Mouse (Mus musculus) hindbrain, embryonic 15.5 days (tissue): ENCODE results near the gene Naa25. TPM values are rescaled to one million over a fixed set of nuclear protein-coding genes. Genes with fewer than 3 reads are reported as not detected.
"Not testable (repeated sequence)": the region's sequence is repeated elsewhere in the genome, so short reads cannot be mapped to it uniquely, and the experiment has no call there.

Source experiments
- ATAC-seq: fragments of 200-750 bp; cut with Nextera tagmentation; 2 replicates; pipeline ENCODE4 v1.8.0; 2017; ENCODE audit warnings: low read depth, moderate number of reproducible peaks, moderate TSS enrichment; ENCODE audit not compliant: low FRiP score
- H3K27ac ChIP-seq: fragments of 300-500 bp; sonication (generic); replicated peaks from 2 replicates; pipeline ENCODE4 v1.5.1; 2015; ENCODE audit warnings: mild to moderate bottlenecking, inconsistent platforms
- H3K27me3 ChIP-seq: fragments of 300-500 bp; sonication (generic); 2 replicates; pipeline ENCODE4 v1.6.1; 2015; ENCODE audit warnings: control low read depth, inconsistent platforms
- H3K36me3 ChIP-seq: fragments of 300-500 bp; sonication (generic); 2 replicates; pipeline ENCODE4 v1.6.1; 2015; ENCODE audit warnings: control low read depth, inconsistent platforms
- H3K4me1 ChIP-seq: fragments of 300-500 bp; sonication (generic); replicated peaks from 2 replicates; pipeline ENCODE4 v1.6.1; 2015; ENCODE audit warnings: control low read depth, inconsistent platforms
- H3K4me2 ChIP-seq: fragments of 300-500 bp; sonication (generic); 2 replicates; pipeline ENCODE4 v1.6.1; 2015; ENCODE audit warnings: moderate library complexity, mild to moderate bottlenecking, inconsistent platforms
- H3K4me3 ChIP-seq: fragments of 300-500 bp; sonication (generic); 2 replicates; pipeline ENCODE4 v1.5.1; 2015; ENCODE audit warnings: mild to moderate bottlenecking, inconsistent platforms
- H3K9ac ChIP-seq: fragments of 300-500 bp; sonication (generic); 2 replicates; pipeline ENCODE4 v1.6.1; 2015; ENCODE audit warnings: inconsistent platforms
- H3K9me3 ChIP-seq: fragments of 300-500 bp; sonication (generic); 2 replicates; pipeline ENCODE4 v1.6.1; 2016; ENCODE audit warnings: control low read depth, inconsistent platforms
- WGBS: fragments of 180-500 bp; shearing (Covaris S2); methylation state at CpG from one replicate; pipeline ENCODE4 v1.1.7; 2015; 5-methylcytosine and 5-hydroxymethylcytosine counted together
- polyA plus RNA-seq: library from polyadenylated mRNA; unstranded; fragments of >200 nt; fragmentation: Nextera tagmentation; extraction: Ambion mirVana; gene quantifications from 2 replicates; pipeline ENCODE4 v1.2.1, GENCODE M21; 2015

The Naa25 gene
- polyA plus RNA-seq = 52.2 and 53.6 TPM in 2 replicates

DNA sequence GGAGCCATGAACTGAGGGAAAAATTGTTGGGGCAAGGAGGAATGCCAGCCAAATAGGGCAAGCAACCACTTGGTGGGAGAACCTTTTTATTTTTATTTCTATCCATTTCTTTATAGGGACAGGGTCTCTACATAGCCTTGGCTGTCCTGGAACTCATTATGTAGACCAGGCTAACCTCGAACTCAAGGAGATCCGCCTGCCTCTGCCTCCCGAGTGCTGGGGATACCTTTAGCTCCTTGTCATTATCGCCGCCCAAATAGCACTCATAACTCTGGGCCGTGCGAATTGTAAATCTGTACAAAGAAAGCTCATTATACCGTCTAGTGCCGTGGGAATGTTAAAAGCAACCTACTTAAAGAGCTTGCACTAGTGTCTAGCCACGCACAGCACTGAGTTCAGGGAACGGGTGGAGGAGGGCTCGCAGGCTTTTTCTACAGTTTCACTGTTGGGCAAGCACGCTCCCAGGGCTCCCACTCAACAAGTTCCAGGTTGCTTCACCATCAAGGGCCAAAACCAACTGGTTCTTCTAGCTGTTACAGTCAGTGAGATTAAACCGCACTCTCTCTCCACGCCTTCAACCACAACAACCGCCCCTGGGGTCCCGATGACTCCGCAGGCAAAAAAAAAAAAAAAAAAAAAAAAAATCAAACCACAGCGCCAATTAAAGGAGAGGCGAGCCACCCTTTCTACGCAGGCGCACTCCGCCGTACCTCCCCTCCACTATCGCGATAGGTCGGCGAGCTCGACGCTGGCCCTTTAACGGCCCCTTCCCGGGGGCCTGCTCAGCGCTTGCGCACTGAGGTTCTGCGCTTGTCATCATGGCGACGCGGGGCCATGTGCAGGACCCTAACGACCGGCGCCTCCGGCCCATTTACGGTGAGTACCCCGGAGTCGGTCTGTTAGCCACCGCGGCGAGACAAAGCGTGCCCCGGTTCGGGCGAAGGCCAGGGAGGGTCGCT lies at the start of gene Naa25:
Gene Naa25 (plus strand): TSS at position 750 of the 959 bp plus-strand sequence.
- 10% methylated on average over 53 of the region's 53 CpGs for WGBS
- no peaks in the 10 kb centered on the region for H3K9me3 ChIP-seq
- peak within 1 kb of the TSS; percentile 87 for H3K4me2 ChIP-seq
- peak within 1 kb of the TSS; percentile 95 for H3K9ac ChIP-seq
- peaks cover 34% of the 10 kb centered on the region for H3K4me1 ChIP-seq
- peak; percentile 97 for ATAC-seq
- H3K27me3 ChIP-seq = no peaks in the 10 kb centered on the region
- H3K27ac ChIP-seq = peak within 1 kb of the TSS; percentile 82
- no peaks in the 10 kb centered on the region; the same call in 1 of the 2 replicates for H3K36me3 ChIP-seq
- H3K4me3 ChIP-seq = peak within 1 kb of the TSS; percentile 98

DNA sequence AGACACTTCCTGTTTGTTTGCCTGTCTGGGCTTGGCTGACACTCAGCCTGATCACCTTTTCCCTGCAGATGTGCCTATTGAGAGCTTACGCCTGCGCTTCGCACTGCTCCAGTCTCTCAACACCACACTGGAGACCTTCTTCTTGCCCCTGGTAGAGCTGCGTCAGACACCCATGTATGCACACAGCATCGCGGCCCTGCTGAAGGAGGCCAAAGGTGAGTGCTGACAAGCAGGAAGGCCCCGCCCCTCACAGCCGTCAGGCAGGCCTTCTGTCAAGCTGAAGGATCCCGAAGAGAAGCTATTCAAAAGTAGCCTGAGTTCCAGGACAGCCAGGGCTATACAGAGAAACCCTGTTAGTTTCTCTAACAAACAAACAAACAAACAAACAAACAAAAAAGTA lies 38.5 kb upstream of the Naa25 start:
- peaks cover 98% of the 10 kb centered on the region for H3K36me3 ChIP-seq
- no peaks in the 10 kb centered on the region for H3K27me3 ChIP-seq
- no peak overlapping the region for H3K27ac ChIP-seq
- no peak for ATAC-seq
- 82% methylated on average over 9 of the region's 9 CpGs for WGBS
- H3K4me2 ChIP-seq = no peak overlapping the region
- H3K4me3 ChIP-seq = no peak overlapping the region
- H3K9me3 ChIP-seq = no peaks in the 10 kb centered on the region
- no peaks in the 10 kb centered on the region for H3K4me1 ChIP-seq
- H3K9ac ChIP-seq = no peak overlapping the region

DNA sequence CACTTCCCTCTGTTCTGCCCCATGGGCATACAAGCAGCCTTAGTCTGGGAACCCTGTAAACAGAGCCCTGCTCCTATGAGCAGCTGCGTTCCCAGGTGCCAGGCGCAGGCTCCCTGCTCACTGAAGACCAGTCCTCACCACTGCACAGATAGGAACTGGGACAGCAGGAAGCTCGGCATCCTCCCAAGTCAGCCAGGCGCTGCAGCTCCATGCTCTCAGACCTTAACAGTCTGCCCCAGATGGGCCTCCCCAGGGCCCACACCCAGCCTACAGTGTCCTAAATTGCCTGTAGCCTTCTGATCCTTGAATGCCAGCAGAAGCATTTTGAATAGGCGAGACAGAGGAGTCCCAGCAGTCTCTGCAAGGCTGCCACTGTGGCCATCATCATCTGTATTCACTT lies 36.0 kb upstream of the Naa25 start:
- Histone ChIP-seq H3K4me3 (no peak overlapping the region), H3K27ac (no peak overlapping the region), H3K36me3 (peaks cover 97% of the 10 kb centered on the region), H3K27me3 (no peaks in the 10 kb centered on the region), H3K9me3 (no peaks in the 10 kb centered on the region), H3K4me2 (no peak overlapping the region), H3K9ac (no peak overlapping the region), H3K4me1 (no peaks in the 10 kb centered on the region)
- 88% methylated on average over 5 of the region's 5 CpGs for WGBS
- ATAC-seq = no peak

DNA sequence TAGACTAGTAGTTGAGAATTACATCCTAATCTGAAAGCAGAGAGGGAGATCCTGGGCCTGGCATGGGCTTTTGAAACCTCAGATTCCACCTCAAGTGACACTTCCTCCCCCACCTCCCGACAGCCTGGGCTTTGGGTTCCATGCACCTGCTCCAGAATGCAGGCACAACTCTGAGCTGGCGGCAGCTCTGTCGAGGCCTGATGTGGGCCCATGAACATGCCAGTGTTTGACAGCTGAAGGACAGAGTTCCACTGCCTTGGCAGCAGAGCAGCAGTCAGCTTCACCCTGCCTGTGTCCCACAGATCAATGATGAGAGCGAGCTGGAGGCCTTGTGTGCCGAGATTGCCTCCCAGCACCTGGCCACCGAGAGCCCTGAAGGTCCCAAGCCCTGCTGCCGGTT lies 34.3 kb upstream of the Naa25 start:
- WGBS = 92% methylated on average over 7 of the region's 7 CpGs
- no peak overlapping the region for H3K9ac ChIP-seq
- no peak overlapping the region for H3K4me3 ChIP-seq
- no peak overlapping the region for H3K27ac ChIP-seq
- no peaks in the 10 kb centered on the region for H3K9me3 ChIP-seq
- no peak for ATAC-seq
- no peaks in the 10 kb centered on the region for H3K4me1 ChIP-seq
- peaks cover 85% of the 10 kb centered on the region for H3K36me3 ChIP-seq
- no peaks in the 10 kb centered on the region for H3K27me3 ChIP-seq
- H3K4me2 ChIP-seq = no peak overlapping the region

DNA sequence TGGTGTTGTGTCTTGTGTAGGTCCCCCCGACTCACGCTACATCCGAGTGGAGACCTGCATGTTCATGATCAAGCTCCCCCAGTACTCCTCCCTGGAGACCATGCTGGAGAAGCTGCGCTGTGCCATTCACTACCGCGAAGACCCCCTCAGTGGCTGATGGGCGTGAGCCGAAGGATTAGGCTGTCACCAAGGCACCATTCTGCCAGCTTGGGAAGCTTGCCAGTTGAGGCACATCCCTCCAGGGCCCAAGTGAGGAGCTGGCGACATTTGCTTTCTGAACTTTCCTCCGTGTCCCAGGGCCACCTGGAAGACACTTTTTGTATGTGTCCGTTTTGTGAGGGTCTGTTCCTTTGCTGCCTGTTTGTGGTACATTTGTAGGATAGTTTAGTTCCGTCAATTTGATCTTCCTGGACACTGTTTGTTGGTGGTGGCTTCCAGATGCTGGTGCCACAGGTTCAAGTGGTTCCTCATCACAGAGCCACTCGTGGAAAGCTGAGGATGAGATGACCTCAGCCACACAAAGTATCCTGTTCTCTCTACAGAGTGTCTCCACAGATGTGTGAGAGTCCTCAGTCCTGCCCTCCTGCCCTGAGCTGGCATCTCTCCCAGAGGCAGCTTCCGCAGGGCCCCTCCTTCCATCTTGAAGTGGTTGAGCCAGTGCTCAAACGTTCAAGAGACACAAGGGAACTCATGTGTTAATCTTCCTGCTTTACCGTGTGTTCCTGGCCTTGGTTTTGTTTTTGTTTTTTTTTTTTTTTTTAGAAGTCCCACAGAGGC lies 31.1 kb upstream of the Naa25 start:
- Histone ChIP-seq H3K4me2 (no peak overlapping the region), H3K36me3 (peaks cover 60% of the 10 kb centered on the region), H3K4me3 (no peak overlapping the region), H3K9ac (no peak overlapping the region), H3K27me3 (no peaks in the 10 kb centered on the region), H3K27ac (no peak overlapping the region), H3K4me1 (no peaks in the 10 kb centered on the region), H3K9me3 (no peaks in the 10 kb centered on the region)
- 75% methylated on average over 16 of the region's 16 CpGs for WGBS
- no peak for ATAC-seq

DNA sequence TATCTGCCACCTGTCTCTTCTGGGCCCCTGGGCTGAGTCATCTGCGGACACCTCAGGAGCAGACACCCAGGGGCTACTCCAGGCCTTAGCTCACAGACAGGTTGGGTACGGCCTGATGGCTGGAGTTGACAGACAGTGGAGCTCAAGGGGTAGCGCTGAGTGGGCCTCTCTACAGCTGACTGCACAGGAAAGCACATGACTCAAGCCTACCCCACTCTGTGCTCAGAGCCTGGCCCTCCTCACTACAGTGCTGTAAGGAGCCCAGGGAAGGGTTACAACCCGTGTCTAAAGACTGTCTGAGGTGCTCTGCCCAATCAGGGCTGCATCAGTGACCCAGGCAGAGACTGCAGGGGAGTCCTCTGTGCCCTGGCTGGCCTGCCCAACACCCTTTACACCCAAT lies 30.5 kb upstream of the Naa25 start:
- Histone ChIP-seq H3K4me1 (no peaks in the 10 kb centered on the region), H3K27me3 (no peaks in the 10 kb centered on the region), H3K4me3 (no peak overlapping the region), H3K9me3 (no peaks in the 10 kb centered on the region), H3K36me3 (peaks cover 59% of the 10 kb centered on the region), H3K4me2 (no peak overlapping the region), H3K9ac (no peak overlapping the region), H3K27ac (no peak overlapping the region)
- 87% methylated on average over 4 of the region's 4 CpGs for WGBS
- ATAC-seq = no peak

DNA sequence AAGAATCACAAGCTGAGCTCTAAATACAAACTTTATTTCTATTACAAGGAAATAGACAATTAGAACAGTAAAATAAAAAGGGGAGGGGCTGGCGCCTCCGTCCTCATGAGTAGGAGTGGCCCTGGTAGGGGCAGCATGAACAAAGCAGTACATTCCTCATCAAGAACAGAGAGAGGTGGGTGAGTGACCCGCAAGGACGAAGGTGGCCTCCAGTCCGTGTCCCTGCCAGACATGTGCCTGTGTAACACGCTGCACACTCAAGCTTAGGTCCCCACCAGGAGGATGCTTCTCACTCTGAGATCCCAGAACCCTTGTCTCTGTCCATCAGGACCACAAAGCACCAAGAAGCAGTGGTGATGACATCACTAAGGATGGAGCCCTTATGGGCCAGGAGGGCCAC lies 26.0 kb upstream of the Naa25 start:
- H3K4me3 ChIP-seq = no peak overlapping the region
- no peak overlapping the region for H3K9ac ChIP-seq
- H3K27me3 ChIP-seq = no peaks in the 10 kb centered on the region
- no peaks in the 10 kb centered on the region for H3K9me3 ChIP-seq
- no peak overlapping the region for H3K4me2 ChIP-seq
- no peak overlapping the region for H3K27ac ChIP-seq
- peaks cover 57% of the 10 kb centered on the region for H3K36me3 ChIP-seq
- H3K4me1 ChIP-seq = no peaks in the 10 kb centered on the region
- ATAC-seq = no peak
- WGBS = 95% methylated on average over 6 of the region's 6 CpGs

DNA sequence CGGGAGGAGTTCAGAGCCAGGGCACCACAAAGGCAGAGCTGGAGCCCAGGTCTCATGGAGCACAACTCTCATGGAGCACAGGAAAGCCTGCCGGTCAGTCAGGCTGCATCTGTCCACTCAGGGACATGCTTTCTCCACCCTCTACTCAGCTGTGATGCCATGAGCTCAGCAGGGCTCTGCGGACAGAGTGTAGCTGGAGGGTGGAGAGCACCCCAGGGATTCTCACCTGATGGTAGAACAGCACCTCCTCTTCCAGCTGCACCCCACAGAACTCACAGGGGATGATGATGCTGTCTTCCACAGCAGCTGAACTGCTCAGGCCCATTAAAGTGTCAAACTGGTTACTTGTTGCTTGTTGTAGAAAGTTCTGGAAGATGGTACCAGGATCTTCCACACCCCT lies 22.9 kb upstream of the Naa25 start:
- Histone ChIP-seq H3K27me3 (no peaks in the 10 kb centered on the region), H3K36me3 (peaks cover 77% of the 10 kb centered on the region), H3K4me2 (no peak overlapping the region), H3K4me3 (no peak overlapping the region), H3K27ac (no peak overlapping the region), H3K9me3 (no peaks in the 10 kb centered on the region), H3K9ac (no peak overlapping the region), H3K4me1 (no peaks in the 10 kb centered on the region)
- ATAC-seq = no peak
- 91% methylated on average over 3 of the region's 3 CpGs for WGBS

DNA sequence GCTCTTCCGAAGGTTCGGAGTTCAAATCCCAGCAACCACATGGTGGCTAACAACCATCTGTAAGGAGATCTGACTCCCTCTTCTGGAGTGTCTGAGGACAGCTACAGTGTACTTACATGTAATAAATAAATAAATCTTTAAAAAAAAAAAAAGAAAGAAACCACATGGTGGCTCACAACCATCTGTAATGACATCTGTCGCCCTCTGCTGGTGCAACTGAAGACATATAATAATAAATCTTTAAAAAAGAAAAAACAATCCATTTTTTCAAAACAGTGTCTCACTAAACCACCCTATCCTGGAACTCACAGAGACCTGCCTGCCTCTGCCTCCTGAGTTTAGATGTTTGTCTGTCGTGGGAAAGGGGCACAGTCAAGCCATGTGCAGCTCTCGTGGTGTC lies 20.8 kb upstream of the Naa25 start:
- not testable (repeated sequence) for ATAC-seq, H3K4me1 ChIP-seq, H3K4me2 ChIP-seq, H3K9me3 ChIP-seq, H3K9ac ChIP-seq, H3K4me3 ChIP-seq, H3K27ac ChIP-seq, H3K27me3 ChIP-seq
- WGBS = 78% methylated on average over 5 of the region's 5 CpGs
- H3K36me3 ChIP-seq = peaks cover 86% of the 10 kb centered on the region

DNA sequence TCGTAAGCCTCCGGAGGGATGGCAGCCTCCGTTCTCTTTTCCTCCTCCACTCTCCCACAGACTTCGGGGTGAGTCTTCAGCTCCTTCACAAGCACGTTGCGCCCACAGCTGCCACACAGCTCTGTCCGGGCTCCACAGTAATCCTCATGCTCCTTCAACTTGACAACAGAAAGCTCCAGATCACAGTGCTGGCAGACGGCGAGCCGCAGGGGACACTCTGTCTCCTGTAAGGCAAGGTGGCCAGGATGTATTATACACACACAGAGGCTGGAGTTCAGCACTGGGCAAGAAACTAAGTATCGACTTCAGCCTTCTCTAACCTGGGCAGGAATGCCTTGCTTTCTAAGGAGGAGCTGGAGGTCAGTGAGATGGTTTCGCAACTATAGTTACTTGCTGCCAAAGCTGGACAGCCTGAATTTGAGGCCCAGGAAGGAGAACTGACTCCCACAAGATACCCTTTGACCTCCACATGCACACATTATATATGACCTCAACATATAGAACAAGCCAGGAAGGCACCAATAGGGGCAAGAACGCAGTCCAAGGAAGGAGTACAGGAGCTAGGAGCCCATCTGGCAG lies 19.0 kb upstream of the Naa25 start:
- Histone ChIP-seq H3K27me3 (no peaks in the 10 kb centered on the region), H3K4me1 (peaks cover 15% of the 10 kb centered on the region), H3K9me3 (no peaks in the 10 kb centered on the region), H3K36me3 (peaks cover 73% of the 10 kb centered on the region), H3K4me2 (no peak overlapping the region), H3K27ac (no peak overlapping the region), H3K9ac (no peak overlapping the region), H3K4me3 (no peak overlapping the region)
- no peak for ATAC-seq
- 93% methylated on average over 13 of the region's 13 CpGs for WGBS

DNA sequence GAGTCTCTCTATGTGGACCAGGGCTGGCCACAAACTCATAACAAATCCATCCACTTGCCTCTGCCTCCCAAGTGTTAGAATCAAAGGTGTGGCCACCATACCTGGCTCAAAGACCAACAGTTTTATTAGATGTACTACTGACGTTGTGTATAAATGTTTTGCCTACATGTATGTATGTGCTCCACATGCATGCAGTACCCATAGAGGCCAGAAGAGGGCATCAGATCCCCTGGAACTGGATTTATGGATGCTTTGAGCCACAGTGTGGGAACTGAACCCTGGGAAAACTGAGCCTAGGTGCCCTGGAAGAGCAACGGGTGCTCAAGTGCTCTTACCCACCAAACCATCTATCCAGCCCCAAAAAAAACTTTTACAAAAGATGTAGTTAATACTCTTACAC lies 17.0 kb upstream of the Naa25 start:
- ATAC-seq = no peak
- no peak overlapping the region for H3K27ac ChIP-seq
- H3K4me1 ChIP-seq = peaks cover 24% of the 10 kb centered on the region
- H3K27me3 ChIP-seq = no peaks in the 10 kb centered on the region
- H3K4me3 ChIP-seq = no peak overlapping the region
- WGBS = 94% methylated on average over 2 of the region's 2 CpGs
- no peaks in the 10 kb centered on the region for H3K9me3 ChIP-seq
- H3K36me3 ChIP-seq = peaks cover 58% of the 10 kb centered on the region
- no peak overlapping the region for H3K4me2 ChIP-seq
- no peak overlapping the region for H3K9ac ChIP-seq
